Mouse (Mus musculus) cerebellum, adult 9-10 months (tissue): ENCODE measurements around the gene Gpha2.

ENCODE experiments used
- DNase-seq: peaks from one replicate; pipeline ENCODE4 v3.0.0; 2022

The Gpha2 gene

GRCm38 (mm10) chr19:6275740-6276389, 49.7 kb downstream of the Gpha2 start:
- DNase-seq: no peak

DNA sequence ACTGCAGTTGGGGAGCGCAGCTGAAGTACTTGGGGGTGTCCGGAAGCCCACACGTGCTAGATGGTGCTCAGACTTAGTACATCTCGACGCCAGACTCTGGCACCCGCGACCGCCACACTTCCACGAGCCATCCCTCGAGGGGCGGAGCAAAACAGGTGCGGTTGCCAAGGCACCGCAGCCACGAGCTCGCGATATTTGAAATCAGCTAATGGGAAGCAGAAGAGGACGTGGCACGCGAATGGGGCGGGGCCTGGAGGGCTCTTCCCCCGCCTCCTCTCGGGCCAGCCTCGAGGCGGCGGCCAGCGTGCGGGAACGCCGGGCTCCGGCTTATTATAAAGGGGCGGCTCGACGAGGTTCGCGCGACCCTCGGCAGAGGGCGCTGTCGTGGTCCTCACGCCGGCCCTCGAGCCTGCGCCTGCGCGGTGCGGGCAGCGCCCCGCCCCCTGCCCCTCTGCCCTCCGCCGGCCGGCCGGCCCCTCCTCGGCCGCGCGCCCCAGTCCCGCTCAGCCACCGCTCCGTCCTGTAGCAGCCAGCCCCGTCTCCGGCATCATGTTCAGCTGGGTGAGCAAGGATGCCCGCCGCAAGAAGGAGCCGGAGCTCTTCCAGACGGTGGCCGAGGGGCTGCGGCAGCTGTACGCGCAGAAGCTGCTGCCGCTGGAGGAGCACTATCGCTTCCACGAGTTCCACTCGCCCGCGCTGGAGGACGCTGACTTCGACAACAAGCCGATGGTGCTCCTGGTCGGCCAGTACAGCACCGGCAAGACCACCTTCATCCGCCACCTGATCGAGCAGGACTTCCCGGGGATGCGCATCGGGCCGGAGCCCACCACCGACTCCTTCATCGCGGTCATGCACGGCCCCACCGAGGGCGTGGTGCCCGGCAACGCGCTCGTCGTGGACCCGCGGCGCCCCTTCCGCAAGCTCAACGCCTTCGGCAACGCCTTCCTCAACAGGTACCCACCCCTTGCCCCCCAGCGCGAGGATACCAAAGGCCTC, 50.5 kb downstream of the Gpha2 start, which contains the start of gene Ehd1:
Gene Ehd1, plus strand, starts transcription at position 300 of the 996 bp plus-strand sequence.
- DNase-seq: peak; percentile 98
